Mouse (Mus musculus) heart, postnatal 0 days (tissue): ENCODE measurements around the gene Palm.

ENCODE experiments used
- CTCF ChIP-seq: IDR thresholded peaks from 2 replicates; pipeline ENCODE4 v1.5.1; 2016; ENCODE audit warnings: antibody characterized with exemption, control low read depth, low read depth
- EP300 ChIP-seq: IDR thresholded peaks from 2 replicates; pipeline ENCODE4 v1.6.1; 2016; ENCODE audit warnings: antibody characterized with exemption, low read depth

DNA sequence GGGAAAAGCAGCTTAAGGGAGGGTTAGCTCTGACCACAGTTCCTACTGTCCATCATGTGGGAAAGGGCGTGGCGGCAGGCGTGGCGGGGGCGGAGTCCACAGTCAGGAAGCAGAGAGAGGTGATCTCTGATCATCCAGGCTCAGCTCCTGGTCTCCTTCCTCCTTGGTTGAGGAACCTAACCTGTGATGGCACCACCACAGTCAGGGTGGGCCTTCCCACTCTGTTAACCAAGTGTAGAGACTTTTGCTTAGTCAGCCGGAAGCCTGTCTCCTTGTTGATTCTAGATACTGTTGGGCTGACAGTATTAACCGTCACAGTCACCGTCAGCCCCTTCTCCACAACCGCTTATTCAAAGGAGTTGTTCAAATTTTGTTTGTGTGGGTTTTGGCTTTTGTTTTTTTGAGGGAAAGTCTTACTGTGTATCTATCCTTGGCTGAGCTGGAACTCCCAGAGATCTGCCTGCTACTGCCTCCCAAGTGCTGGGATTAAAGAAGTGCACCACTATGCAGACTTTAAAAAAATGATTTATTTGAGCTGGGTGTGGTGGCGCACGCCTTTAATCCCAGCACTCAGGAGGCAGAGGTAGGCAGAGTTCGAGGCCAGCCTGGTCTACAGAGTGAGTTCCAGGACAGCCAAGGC lies 5.0 kb downstream of the Palm start:
- TF ChIP-seq CTCF (no peak), EP300 (no peak)
